Mouse (Mus musculus): ENCODE data around the gene Lrp1.

Gene Lrp1

GRCm38 (mm10) chr10:127594405-127594804, 26.5 kb downstream of the Lrp1 start:
- DNase-seq (ENCODE audit: low spot score in 2 of 2): no peak

- DNase-seq (ENCODE audit: low spot score in 2 of 2): no peak
These were observed 28.1 kb downstream of the Lrp1 start for GRCm38 (mm10) chr10:127592850-127593249.

- DNase-seq (ENCODE audit: low spot score in 2 of 2): no peak
These were observed 28.5 kb downstream of the Lrp1 start for GRCm38 (mm10) chr10:127592423-127592822.

- no peak for DNase-seq (ENCODE audit: low spot score in 2 of 2)
These were observed 29.4 kb downstream of the Lrp1 start for GRCm38 (mm10) chr10:127591514-127591913.

- no peak for DNase-seq (ENCODE audit: low spot score in 2 of 2)
These were observed 30.0 kb downstream of the Lrp1 start for GRCm38 (mm10) chr10:127590831-127591451.

GRCm38 (mm10) chr10:127590256-127590655, 30.7 kb downstream of the Lrp1 start:
- DNase-seq (ENCODE audit: low spot score in 2 of 2): no peak

- DNase-seq (ENCODE audit: low spot score in 2 of 2): no peak
These were observed 33.2 kb downstream of the Lrp1 start for GRCm38 (mm10) chr10:127587776-127588175.

- DNase-seq (ENCODE audit: low spot score in 2 of 2): no peak
These were observed 34.7 kb downstream of the Lrp1 start for GRCm38 (mm10) chr10:127586209-127586608.

GRCm38 (mm10) chr10:127585598-127585997, 35.4 kb downstream of the Lrp1 start:
- DNase-seq (ENCODE audit: low spot score in 2 of 2): no peak

- DNase-seq (ENCODE audit: low spot score in 2 of 2): no peak
These were observed 37.3 kb downstream of the Lrp1 start for GRCm38 (mm10) chr10:127583649-127584048.

- no peak for DNase-seq (ENCODE audit: low spot score in 2 of 2)
These were observed 39.7 kb downstream of the Lrp1 start for GRCm38 (mm10) chr10:127581291-127581690.

- no peak for DNase-seq (ENCODE audit: low spot score in 2 of 2)
These were observed 43.0 kb downstream of the Lrp1 start for GRCm38 (mm10) chr10:127577982-127578381.

GRCm38 (mm10) chr10:127577156-127577555, 43.8 kb downstream of the Lrp1 start:
- no peak for DNase-seq (ENCODE audit: low spot score in 2 of 2)

- peak in 1 of 2 experiments; percentile 57 for DNase-seq (ENCODE audit: low spot score in 2 of 2)
These were observed 44.5 kb downstream of the Lrp1 start for GRCm38 (mm10) chr10:127576381-127576961.

GRCm38 (mm10) chr10:127575741-127576140, 45.2 kb downstream of the Lrp1 start:
- DNase-seq (ENCODE audit: low spot score in 2 of 2): no peak

GRCm38 (mm10) chr10:127572281-127572680, 48.7 kb downstream of the Lrp1 start:
- DNase-seq (ENCODE audit: low spot score in 2 of 2): no peak

GRCm38 (mm10) chr10:127570937-127571641, 49.9 kb downstream of the Lrp1 start:
- DNase-seq (ENCODE audit: low spot score in 2 of 2): no peak

- no peak for DNase-seq (ENCODE audit: low spot score in 2 of 2)
These were observed 50.6 kb downstream of the Lrp1 start for GRCm38 (mm10) chr10:127570384-127570783.

GRCm38 (mm10) chr10:127569450-127569849, 51.5 kb downstream of the Lrp1 start:
- peak; percentile 62 to 86 for DNase-seq (ENCODE audit: low spot score in 2 of 2)

- no peak for DNase-seq (ENCODE audit: low spot score in 2 of 2)
These were observed 54.2 kb downstream of the Lrp1 start for GRCm38 (mm10) chr10:127566553-127567326.

GRCm38 (mm10) chr10:127564301-127564700, 56.6 kb downstream of the Lrp1 start:
- DNase-seq (ENCODE audit: low spot score in 2 of 2): no peak

- DNase-seq (ENCODE audit: low spot score in 2 of 2): no peak
These were observed 57.1 kb downstream of the Lrp1 start for GRCm38 (mm10) chr10:127563840-127564239.
